Mouse (Mus musculus) MEL (cell line): Measurements from ENCODE around the gene Usp32. TPM values are rescaled to one million over a fixed set of nuclear protein-coding genes. Genes with fewer than 3 reads are reported as not detected.

Source experiments
- DNase-seq: peaks from one replicate; pipeline ENCODE4 v3.0.0; 2011; ENCODE audit warnings: low read depth, low spot score
- H3K27ac ChIP-seq: 2 replicates; pipeline ENCODE4 v1.5.1; 2012; ENCODE audit warnings: low read depth, mild to moderate bottlenecking, control low read depth, low read length, moderate library complexity; ENCODE audit not compliant: control insufficient read depth
- H3K27me3 ChIP-seq, 2 experiments: fragments of 150-350 bp in 1 of 2; sonication (generic) in 1 of 2; 2 replicates each; pipeline ENCODE4 v1.6.1; 2012; ENCODE audit warnings: low read length in 2 of 2, mild to moderate bottlenecking in 2 of 2, improper control_type of control experiment in 1 of 2, moderate library complexity in 1 of 2; ENCODE audit not compliant: insufficient read depth in 2 of 2, control insufficient read depth in 1 of 2
- H3K36me3 ChIP-seq, 2 experiments: 2 replicates each; pipeline ENCODE4 v1.6.1; 2012 to 2014; ENCODE audit warnings: low read length in 2 of 2, improper control_type of control experiment in 1 of 2, inconsistent platforms in 1 of 2, mild to moderate bottlenecking in 1 of 2; ENCODE audit not compliant: insufficient read depth in 2 of 2, control insufficient read depth in 1 of 2
- H3K4me1 ChIP-seq, 2 experiments: fragments of 150-350 bp in 1 of 2; sonication (generic) in 1 of 2; 2 replicates each; pipeline ENCODE4 v1.6.1; 2012; ENCODE audit warnings: low read length in 2 of 2, improper control_type of control experiment in 1 of 2, mild to moderate bottlenecking in 1 of 2; ENCODE audit not compliant: insufficient read depth in 2 of 2, control insufficient read depth in 1 of 2
- H3K4me3 ChIP-seq, 2 experiments: fragments of 150-350 bp in 1 of 2; sonication (generic) in 1 of 2; 2 replicates each; pipeline ENCODE4 v1.5.1; 2012; ENCODE audit warnings: low read depth in 2 of 2, low read length in 2 of 2, mild to moderate bottlenecking in 2 of 2, moderate library complexity in 2 of 2, control low read depth in 1 of 2, improper control_type of control experiment in 1 of 2; ENCODE audit not compliant: control insufficient read depth in 1 of 2, insufficient read depth in 1 of 2
- H3K79me2 ChIP-seq: 2 replicates; pipeline ENCODE4 v1.6.1; 2012; ENCODE audit warnings: mild to moderate bottlenecking, low read length, moderate library complexity; ENCODE audit not compliant: control insufficient read depth, poor library complexity, insufficient read depth
- H3K9ac ChIP-seq: 2 replicates; pipeline ENCODE4 v1.6.1; 2012; ENCODE audit warnings: low read depth, mild to moderate bottlenecking, control low read depth, low read length, moderate library complexity; ENCODE audit not compliant: control insufficient read depth, poor library complexity, severe bottlenecking
- H3K9me3 ChIP-seq: fragments of 150-350 bp; sonication (generic); replicated peaks from 2 replicates; pipeline ENCODE4 v1.6.1; 2012; ENCODE audit warnings: mild to moderate bottlenecking, low read length, improper control_type of control experiment, moderate library complexity; ENCODE audit not compliant: insufficient read depth
- CHD1 ChIP-seq: IDR thresholded peaks from 2 replicates; pipeline ENCODE4 v1.6.1; 2012; ENCODE audit warnings: low read depth, mild to moderate bottlenecking, inconsistent platforms, low read length, improper control_type of control experiment
- CHD2 ChIP-seq: IDR thresholded peaks from 2 replicates; pipeline ENCODE4 v1.6.1; 2011; ENCODE audit warnings: low read length, improper control_type of control experiment
- CTCF ChIP-seq, 3 experiments: IDR thresholded peaks in 2 of 3; conservative IDR thresholded peaks in 1 of 3; 2 replicates each; pipeline ENCODE4 v1.5.1; 2011 to 2012; ENCODE audit warnings: low read length in 3 of 3, low read depth in 2 of 3, mild to moderate bottlenecking in 2 of 3, improper control_type of control experiment in 1 of 3, inconsistent platforms in 1 of 3, mixed read lengths in 1 of 3, moderate library complexity in 1 of 3; ENCODE audit not compliant: control insufficient read depth in 1 of 3, insufficient read depth in 1 of 3, poor library complexity in 1 of 3, severe bottlenecking in 1 of 3
- E2F4 ChIP-seq: IDR thresholded peaks from 2 replicates; pipeline ENCODE4 v1.6.1; 2011; ENCODE audit warnings: low read depth, low read length, improper control_type of control experiment, borderline replicate concordance
- ELF1 ChIP-seq: IDR thresholded peaks from 2 replicates; pipeline ENCODE4 v1.6.1; 2014; ENCODE audit warnings: low read depth, mild to moderate bottlenecking, inconsistent platforms, low read length, improper control_type of control experiment, moderate library complexity
- EP300 ChIP-seq, 2 experiments: IDR thresholded peaks; 2 replicates each; pipeline ENCODE4 v1.6.1; 2011; ENCODE audit warnings: improper control_type of control experiment in 2 of 2, low read length in 2 of 2, low read depth in 1 of 2, mild to moderate bottlenecking in 1 of 2
- ETS1 ChIP-seq: IDR thresholded peaks from 2 replicates; pipeline ENCODE4 v1.6.1; 2012; ENCODE audit warnings: low read depth, mild to moderate bottlenecking, inconsistent platforms, low read length, improper control_type of control experiment, moderate library complexity
- GABPA ChIP-seq: IDR thresholded peaks from 2 replicates; pipeline ENCODE4 v1.6.1; 2012; ENCODE audit warnings: low read depth, mild to moderate bottlenecking, inconsistent platforms, low read length, improper control_type of control experiment, moderate library complexity
- GATA1 ChIP-seq: IDR thresholded peaks from 2 replicates; pipeline ENCODE4 v1.6.1; 2011; ENCODE audit warnings: low read depth, low read length, improper control_type of control experiment
- HCFC1 ChIP-seq: IDR thresholded peaks from 2 replicates; pipeline ENCODE4 v1.6.1; 2012; ENCODE audit warnings: low read depth, mild to moderate bottlenecking, inconsistent platforms, low read length, improper control_type of control experiment, moderate library complexity
- JUND ChIP-seq: IDR thresholded peaks from 2 replicates; pipeline ENCODE4 v1.6.1; 2011; ENCODE audit warnings: low read depth, mild to moderate bottlenecking, improper control_type of control experiment, low read length
- KAT2A ChIP-seq: conservative IDR thresholded peaks from 2 replicates; pipeline ENCODE4 v1.6.1; 2012; ENCODE audit warnings: low read depth, low read length, improper control_type of control experiment, inconsistent platforms
- MAX ChIP-seq: IDR thresholded peaks from 2 replicates; pipeline ENCODE4 v1.6.1; 2011; ENCODE audit warnings: low read length, improper control_type of control experiment
- MAZ ChIP-seq: IDR thresholded peaks from 2 replicates; pipeline ENCODE4 v1.6.1; 2012; ENCODE audit warnings: low read depth, mild to moderate bottlenecking, inconsistent platforms, low read length, improper control_type of control experiment
- MEF2A ChIP-seq: IDR thresholded peaks from 2 replicates; pipeline ENCODE4 v1.6.1; 2014; ENCODE audit warnings: low read depth, mild to moderate bottlenecking, inconsistent platforms, low read length, improper control_type of control experiment; ENCODE audit not compliant: poor library complexity, insufficient replicate concordance, severe bottlenecking; ENCODE audit errors: extremely low read depth
- MXI1 ChIP-seq: IDR thresholded peaks from 2 replicates; pipeline ENCODE4 v1.6.1; 2011; ENCODE audit warnings: mild to moderate bottlenecking, low read depth, low read length, improper control_type of control experiment
- MYB ChIP-seq: IDR thresholded peaks from 2 replicates; pipeline ENCODE4 v1.6.1; 2011; ENCODE audit warnings: mild to moderate bottlenecking, low read depth, low read length, improper control_type of control experiment
- MYC ChIP-seq: IDR thresholded peaks from 2 replicates; pipeline ENCODE4 v1.6.1; 2011; ENCODE audit warnings: low read depth, mild to moderate bottlenecking, low read length, improper control_type of control experiment, moderate library complexity
- NRF1 ChIP-seq: IDR thresholded peaks from 2 replicates; pipeline ENCODE4 v1.6.1; 2014; ENCODE audit warnings: low read depth, mild to moderate bottlenecking, inconsistent platforms, low read length, improper control_type of control experiment, moderate library complexity; ENCODE audit not compliant: poor library complexity, insufficient read depth, severe bottlenecking
- POLR2A ChIP-seq, 2 experiments: IDR thresholded peaks; 2 replicates each; pipeline ENCODE4 v1.6.1; 2011 to 2012; ENCODE audit warnings: low read length in 2 of 2, mild to moderate bottlenecking in 2 of 2, control low read depth in 1 of 2, improper control_type of control experiment in 1 of 2, low read depth in 1 of 2, moderate library complexity in 1 of 2; ENCODE audit not compliant: control insufficient read depth in 1 of 2, insufficient read depth in 1 of 2, poor library complexity in 1 of 2
- POLR2AphosphoS2 ChIP-seq: IDR thresholded peaks from 2 replicates; pipeline ENCODE4 v1.6.1; 2011; ENCODE audit warnings: low read length, improper control_type of control experiment
- POLR2AphosphoS5 ChIP-seq: IDR thresholded peaks from 2 replicates; pipeline ENCODE4 v1.6.1; 2012; ENCODE audit warnings: low read depth, borderline replicate concordance, mild to moderate bottlenecking, inconsistent platforms, low read length, moderate library complexity, mixed read lengths
- RAD21 ChIP-seq: IDR thresholded peaks from 2 replicates; pipeline ENCODE4 v1.6.1; 2011; ENCODE audit warnings: mild to moderate bottlenecking, low read depth, low read length, improper control_type of control experiment
- RCOR1 ChIP-seq: IDR thresholded peaks from 2 replicates; pipeline ENCODE4 v1.6.1; 2012; ENCODE audit warnings: low read depth, mild to moderate bottlenecking, inconsistent platforms, low read length, improper control_type of control experiment
- SIN3A ChIP-seq: IDR thresholded peaks from 2 replicates; pipeline ENCODE4 v1.6.1; 2012; ENCODE audit warnings: low read length, improper control_type of control experiment, inconsistent platforms
- SMC3 ChIP-seq: IDR thresholded peaks from 2 replicates; pipeline ENCODE4 v1.6.1; 2011; ENCODE audit warnings: low read depth, low read length, improper control_type of control experiment
- TAL1 ChIP-seq: IDR thresholded peaks from 2 replicates; pipeline ENCODE4 v1.6.1; 2012; ENCODE audit warnings: mild to moderate bottlenecking, inconsistent platforms, low read length, moderate library complexity, mixed read lengths
- TBP ChIP-seq: IDR thresholded peaks from 2 replicates; pipeline ENCODE4 v1.8.0; 2011; ENCODE audit warnings: low read depth, low read length, improper control_type of control experiment
- UBTF ChIP-seq: IDR thresholded peaks from 2 replicates; pipeline ENCODE4 v1.6.1; 2012; ENCODE audit warnings: low read depth, mild to moderate bottlenecking, inconsistent platforms, low read length, improper control_type of control experiment, moderate library complexity, borderline replicate concordance; ENCODE audit not compliant: insufficient read depth
- USF1 ChIP-seq: IDR thresholded peaks from 2 replicates; pipeline ENCODE4 v1.6.1; 2014; ENCODE audit warnings: low read depth, mild to moderate bottlenecking, inconsistent platforms, low read length, improper control_type of control experiment, moderate library complexity
- ZC3H11A ChIP-seq: IDR thresholded peaks from 2 replicates; pipeline ENCODE4 v1.6.1; 2012; ENCODE audit warnings: low read depth, mild to moderate bottlenecking, inconsistent platforms, low read length, improper control_type of control experiment
- ZKSCAN1 ChIP-seq: IDR thresholded peaks from 2 replicates; pipeline ENCODE4 v1.6.1; 2012; ENCODE audit warnings: low read depth, mild to moderate bottlenecking, inconsistent platforms, low read length, improper control_type of control experiment, moderate library complexity
- ZMIZ1 ChIP-seq: IDR thresholded peaks from 2 replicates; pipeline ENCODE4 v1.6.1; 2012; ENCODE audit warnings: low read depth, mild to moderate bottlenecking, inconsistent platforms, low read length, improper control_type of control experiment, moderate library complexity
- ZNF384 ChIP-seq: IDR thresholded peaks from 2 replicates; pipeline ENCODE4 v1.6.1; 2012; ENCODE audit warnings: low read depth, mild to moderate bottlenecking, inconsistent platforms, low read length, improper control_type of control experiment
- polyA plus RNA-seq, 2 experiments: library from polyadenylated mRNA; stranded (reverse) in 1 of 2; unstranded in 1 of 2; fragments of >175 nt in 1 of 2; fragments of >200 nt in 1 of 2; gene quantifications; 2 replicates each; pipeline versions ENCODE4 v1.2.1 to v1.2.4; 2012; ENCODE audit warnings: low replicate concordance in 2 of 2, low read depth in 1 of 2; ENCODE audit not compliant: insufficient read length in 2 of 2, insufficient read depth in 1 of 2, missing spikeins in 1 of 2
- total RNA-seq: library from RNA; depleted of rRNA; stranded (reverse); fragments of 300-350 nt; gene quantifications from 2 replicates; pipeline ENCODE4 v1.2.3, GENCODE M21; 2012

Usp32 gene
- total and polyA plus RNA-seq, 3 experiments: 11.3 to 11.5 TPM; not detected in 1

DNA sequence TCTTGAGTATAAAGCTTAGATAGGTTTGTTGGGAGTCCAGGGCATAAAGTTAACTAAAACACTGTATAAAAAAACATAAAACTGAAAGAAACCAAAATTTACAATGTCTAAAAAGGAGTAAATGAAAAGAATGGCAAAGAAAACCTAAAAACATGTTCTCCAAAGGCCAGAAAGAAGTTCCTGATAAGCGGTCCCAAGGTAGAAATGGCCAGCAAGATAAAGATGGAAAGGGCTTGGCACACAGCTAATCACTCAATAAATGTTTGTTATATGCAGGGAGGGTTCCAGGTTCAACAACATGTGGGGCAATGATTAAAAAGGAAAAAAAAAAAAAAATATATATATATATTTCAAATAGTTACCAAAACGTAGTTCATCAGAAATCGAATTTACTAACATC is 32.7 kb downstream of the Usp32 start (continued):
- TF ChIP-seq CTCF (IDR thresholded peaks at IDR 0.05 in 2 of 3, conservative IDR thresholded peaks at IDR 0.05 in 1 of 3; ENCODE audit: control insufficient read depth in 1 of 3, insufficient read depth in 1 of 3, low read depth in 2 of 3, low read length in 3 of 3, poor library complexity in 1 of 3, severe bottlenecking in 1 of 3): no peak
- peak; percentile 70; the same call in 1 of the 2 replicates for TF ChIP-seq CHD1
- peak; percentile 93 for TF ChIP-seq SIN3A
- TF ChIP-seq ZNF384: peak; percentile 95
- peak; percentile 96 for TF ChIP-seq RCOR1
- TF ChIP-seq MAZ: peak; percentile 90
- TF ChIP-seq, all 39 proteins: peak for 29

DNA sequence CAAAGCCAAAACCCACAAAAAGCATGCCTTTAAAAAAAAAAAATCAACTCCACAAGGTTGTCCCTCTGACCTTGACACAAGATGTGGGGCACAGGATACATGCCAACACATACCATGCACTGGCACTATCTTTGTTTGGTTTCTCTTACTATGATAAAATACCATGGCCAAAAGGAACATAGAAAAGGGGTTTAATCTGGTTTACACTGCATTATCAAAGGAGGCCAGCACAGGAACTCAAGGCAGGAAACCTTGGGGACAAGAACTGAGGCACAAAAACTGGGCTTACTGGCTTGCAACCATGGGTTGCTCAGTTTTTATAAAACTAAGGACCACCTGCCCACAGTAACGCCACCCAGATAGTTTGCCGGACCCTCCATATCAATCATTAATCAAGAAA is 34.1 kb downstream of the Usp32 start:
- Histone ChIP-seq H3K27ac (peak overlapping the region; percentile 73), H3K27me3 (no peaks in the 10 kb centered on the region), H3K36me3 (peaks cover 3 to 47% of the 10 kb centered on the region in 2 experiments), H3K4me1 (peaks cover 27 to 44% of the 10 kb centered on the region in 2 experiments), H3K9me3 (no peaks in the 10 kb centered on the region), H3K9ac (0 out of 2 replicates have a peak overlapping the region, but pooled peaks have one; percentile 14), H3K4me3 (no peak overlapping the region), H3K79me2 (no peaks in the 10 kb centered on the region)
- peak; percentile 57 for DNase-seq
- TF ChIP-seq ZKSCAN1: no peak
- TF ChIP-seq POLR2AphosphoS5: no peak
- TF ChIP-seq NRF1: no peak
- TF ChIP-seq MAZ: no peak
- peak; percentile 39; the same call in 1 of the 2 replicates for TF ChIP-seq TAL1
- TF ChIP-seq UBTF: no peak
- TF ChIP-seq E2F4: no peak
- TF ChIP-seq GABPA: no peak
- no peak for TF ChIP-seq MYC
- no peak for TF ChIP-seq SMC3
- peak; percentile 56; the same call in 1 of the 2 replicates for TF ChIP-seq SIN3A
- no peak for TF ChIP-seq JUND
- TF ChIP-seq TBP: no peak; the same call in 1 of the 2 replicates
- TF ChIP-seq ETS1: peak; percentile 58
- TF ChIP-seq ZC3H11A: no peak
- TF ChIP-seq EP300 (IDR thresholded peaks at IDR 0.05; ENCODE audit: low read depth in 1 of 2, low read length in 2 of 2): peak; percentile 76 to 86
- 0 out of 2 replicates have a peak, but pooled peaks have one; percentile 24 for TF ChIP-seq KAT2A
- no peak for TF ChIP-seq CHD2
- TF ChIP-seq POLR2A (IDR thresholded peaks at IDR 0.05; ENCODE audit: control insufficient read depth in 1 of 2, insufficient read depth in 1 of 2, low read depth in 1 of 2, low read length in 2 of 2, poor library complexity in 1 of 2): no peak
- no peak for TF ChIP-seq USF1
- no peak for TF ChIP-seq CTCF (IDR thresholded peaks at IDR 0.05 in 2 of 3, conservative IDR thresholded peaks at IDR 0.05 in 1 of 3; ENCODE audit: control insufficient read depth in 1 of 3, insufficient read depth in 1 of 3, low read depth in 2 of 3, low read length in 3 of 3, poor library complexity in 1 of 3, severe bottlenecking in 1 of 3)
- 0 out of 2 replicates have a peak, but pooled peaks have one; percentile 39 for TF ChIP-seq MXI1
- TF ChIP-seq ELF1: peak; percentile 22; the same call in 1 of the 2 replicates
- TF ChIP-seq MEF2A: no peak
- peak; percentile 78 for TF ChIP-seq GATA1
- TF ChIP-seq ZNF384: peak; percentile 30; the same call in 1 of the 2 replicates
- TF ChIP-seq MAX: no peak
- TF ChIP-seq POLR2AphosphoS2: no peak
- peak; percentile 70 for TF ChIP-seq RCOR1
- no peak for TF ChIP-seq CHD1
- TF ChIP-seq MYB: no peak
- TF ChIP-seq RAD21: no peak
- TF ChIP-seq ZMIZ1: no peak
- TF ChIP-seq HCFC1: no peak
